Mouse (Mus musculus) R1 (cell line): ENCODE measurements around the gene Gal3st1.

Experiments
- DNase-seq: peaks from one replicate; pipeline ENCODE4 v3.0.0-alpha.2; 2018; ENCODE audit warnings: low read depth, low spot score

Gene Gal3st1

GRCm38 (mm10) chr11:4031961-4032360, 48.5 kb downstream of the Gal3st1 start:
- DNase-seq = peak; percentile 25

GRCm38 (mm10) chr11:4033471-4033870, 50.0 kb downstream of the Gal3st1 start:
- no peak for DNase-seq

- DNase-seq = no peak
Observed at GRCm38 (mm10) chr11:4034169-4034568, 50.7 kb downstream of the Gal3st1 start.

GRCm38 (mm10) chr11:4035116-4035892, 51.9 kb downstream of the Gal3st1 start:
- DNase-seq = peak; percentile 83

DNA sequence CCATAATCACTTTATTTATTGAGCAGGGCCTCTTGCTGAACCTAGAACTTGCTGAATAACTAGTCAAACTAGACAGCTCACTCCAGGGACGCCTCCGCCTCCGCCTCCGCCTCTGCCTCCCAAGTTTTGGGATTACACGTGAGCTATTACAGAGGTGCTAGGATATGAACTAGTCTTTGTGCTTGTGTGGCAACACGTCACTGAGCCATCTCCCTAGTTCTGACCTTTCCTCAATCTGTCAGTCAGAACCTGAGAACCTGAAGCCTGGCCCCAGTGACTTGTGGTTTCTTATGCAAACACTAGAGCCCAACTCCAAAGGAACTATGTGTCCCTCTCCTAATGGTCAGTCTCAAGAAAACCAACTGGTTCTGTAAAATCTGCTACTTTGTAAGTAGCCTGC, 52.5 kb downstream of the Gal3st1 start:
- DNase-seq = no peak

- no peak for DNase-seq
Observed at GRCm38 (mm10) chr11:4036365-4037084, 53.1 kb downstream of the Gal3st1 start.

DNA sequence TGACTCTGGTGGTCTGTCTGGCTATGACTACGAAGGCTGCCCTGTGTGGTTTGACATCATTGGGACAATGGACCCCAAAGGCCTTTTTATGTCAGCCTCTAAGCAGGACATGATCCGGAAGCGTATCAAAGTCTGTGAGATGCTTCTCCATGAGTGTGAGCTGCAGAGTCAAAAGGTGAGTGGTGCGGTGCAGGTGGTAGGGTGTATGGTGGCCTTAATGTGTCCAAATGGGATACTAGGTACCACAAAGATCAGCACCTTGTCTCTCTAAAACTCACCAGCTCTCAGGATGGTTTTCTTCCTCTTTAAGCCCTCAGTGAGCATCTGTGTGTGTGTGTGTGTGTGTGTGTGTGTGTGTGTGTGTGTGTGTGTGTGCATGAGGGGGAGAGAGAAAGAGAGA, 56.5 kb downstream of the Gal3st1 start:
- DNase-seq = no peak

DNA sequence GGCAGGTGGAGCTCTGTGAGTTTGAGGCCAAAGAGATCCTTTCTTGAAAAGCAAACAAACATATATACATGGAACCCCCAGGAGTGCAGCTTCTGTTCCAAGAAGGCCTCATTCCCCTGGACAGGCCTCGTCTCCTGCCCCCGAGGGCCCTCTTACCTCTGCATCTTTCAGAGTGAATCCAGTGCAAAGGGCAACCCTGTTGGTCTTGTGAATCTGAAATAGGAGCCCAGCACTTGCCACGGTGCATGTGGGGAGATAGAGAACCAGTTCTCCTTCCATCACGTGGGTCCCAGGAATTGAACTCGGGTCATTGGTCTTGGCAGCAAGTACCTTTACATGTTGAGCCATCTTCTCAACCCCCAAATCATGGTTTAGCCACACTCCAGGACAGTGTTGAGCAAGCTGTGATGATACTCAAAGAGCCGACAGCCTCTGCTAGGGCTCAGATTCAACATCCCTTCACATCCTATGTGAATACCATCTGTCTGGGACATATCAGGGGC, 57.7 kb downstream of the Gal3st1 start:
- no peak for DNase-seq

GRCm38 (mm10) chr11:4043081-4043480, 59.6 kb downstream of the Gal3st1 start:
- no peak for DNase-seq

GRCm38 (mm10) chr11:4046526-4046925, 63.1 kb downstream of the Gal3st1 start:
- DNase-seq = no peak

GRCm38 (mm10) chr11:4047766-4048165, 64.3 kb downstream of the Gal3st1 start:
- no peak for DNase-seq

GRCm38 (mm10) chr11:4048438-4048837, 65.0 kb downstream of the Gal3st1 start:
- DNase-seq = no peak
